ENCODE assay signal across 8 mouse cellular contexts in the genomic region with DNA sequence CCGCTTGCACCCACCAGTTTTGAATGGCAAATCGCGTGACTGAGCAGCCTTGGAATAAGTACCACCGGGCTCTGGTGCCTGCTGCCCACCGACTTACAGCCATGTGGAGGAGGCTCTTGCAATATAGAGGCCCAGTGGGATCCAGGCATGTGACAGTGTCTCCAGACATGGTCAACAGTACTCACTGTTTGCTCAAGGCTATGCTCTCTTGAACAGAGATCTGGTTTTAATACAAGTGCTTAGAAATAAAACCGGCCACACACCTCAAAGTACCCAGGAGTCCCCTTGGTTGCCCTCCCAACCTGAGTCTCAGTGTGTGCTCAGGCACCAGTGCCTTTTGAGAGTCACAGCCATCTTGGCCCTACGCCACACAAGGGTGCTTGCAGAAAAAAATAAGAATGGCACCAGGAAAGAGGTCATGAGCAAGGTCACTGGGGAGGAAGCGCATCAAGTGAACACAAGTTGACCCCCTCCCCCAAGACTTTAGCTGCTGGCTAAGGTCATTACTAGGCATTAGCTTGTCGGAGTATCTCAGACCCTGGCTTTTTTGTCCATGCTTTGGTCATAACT. TPM values are rescaled to one million over a fixed set of nuclear protein-coding genes. Genes with fewer than 3 reads are reported as not detected.
DNase-seq lines count a peak whose midpoint lies in the region; ATAC-seq lines count a peak whose summit lies in the region.

A gene (minus strand): TSS at position 142 of the 570 bp plus-strand sequence.

- peak; percentile 49 for DNase-seq in cerebellum, adult 8-10 months
- no peak for DNase-seq in cerebellum, adult 9-10 months
- DNase-seq in NIH3T3 (ENCODE audit: low read depth) = peak; percentile 30
- no peak for DNase-seq in hindbrain, embryonic 10.5 days (ENCODE audit: low spot score)
- no peak for DNase-seq in urinary bladder, postnatal 14 days (ENCODE audit: low spot score)

- ATAC-seq in forebrain, embryonic 13.5 days = no peak
- ATAC-seq in limb, embryonic 13.5 days (ENCODE audit: low FRiP score, low read depth) = peak; percentile 46; the same call in 1 of the 2 replicates
- no peak for ATAC-seq in stomach, embryonic 14.5 days (ENCODE audit: insufficient number of reproducible peaks, insufficient read depth, low FRiP score, low read depth)

- no peaks in the 10 kb centered on the region for H3K36me3 ChIP-seq in forebrain, embryonic 13.5 days (ENCODE audit: poor library complexity, severe bottlenecking)
- H3K36me3 ChIP-seq in hindbrain, embryonic 10.5 days = no peaks in the 10 kb centered on the region
- no peaks in the 10 kb centered on the region for H3K36me3 ChIP-seq in limb, embryonic 13.5 days
- H3K36me3 ChIP-seq in stomach, embryonic 14.5 days (ENCODE audit: control insufficient read depth, insufficient read depth, low read length) = no peaks in the 10 kb centered on the region

- H3K4me2 ChIP-seq in forebrain, embryonic 13.5 days = peak within 1 kb of the TSS; percentile 95
- H3K4me2 ChIP-seq in limb, embryonic 13.5 days (replicated peaks) = peak within 1 kb of the TSS; percentile 97
- peak within 1 kb of the TSS; percentile 97 for H3K4me2 ChIP-seq in stomach, embryonic 14.5 days (replicated peaks; ENCODE audit: low read depth, low read length)

- no peaks in the 10 kb centered on the region for H3K9me3 ChIP-seq in forebrain, embryonic 13.5 days (replicated peaks)
- no peaks in the 10 kb centered on the region for H3K9me3 ChIP-seq in hindbrain, embryonic 10.5 days
- no peaks in the 10 kb centered on the region for H3K9me3 ChIP-seq in limb, embryonic 13.5 days
- no peaks in the 10 kb centered on the region for H3K9me3 ChIP-seq in stomach, embryonic 14.5 days (ENCODE audit: control insufficient read depth, low read depth, low read length)

- no peak within 1 kb of the TSS for H3K27ac ChIP-seq in forebrain, embryonic 13.5 days
- H3K27ac ChIP-seq in hindbrain, embryonic 10.5 days = peak within 1 kb of the TSS; percentile 75
- no peak within 1 kb of the TSS for H3K27ac ChIP-seq in limb, embryonic 13.5 days
- H3K27ac ChIP-seq in stomach, embryonic 14.5 days (ENCODE audit: low read length) = 0 out of 2 replicates have a peak within 1 kb of the TSS, but pooled peaks have one; percentile 21

- WGBS in forebrain, embryonic 13.5 days = 27% methylated on average over 9 of the region's 9 CpGs
- WGBS in hindbrain, embryonic 10.5 days = 30% methylated on average over 9 of the region's 9 CpGs
- 25% methylated on average over 9 of the region's 9 CpGs for WGBS in limb, embryonic 13.5 days
- 28% methylated on average over 9 of the region's 9 CpGs for WGBS in stomach, embryonic 14.5 days

- peaks cover 53% of the 10 kb centered on the region for H3K27me3 ChIP-seq in forebrain, embryonic 13.5 days
- peaks cover 63% of the 10 kb centered on the region for H3K27me3 ChIP-seq in hindbrain, embryonic 10.5 days (ENCODE audit: insufficient read depth, poor library complexity, severe bottlenecking)
- H3K27me3 ChIP-seq in limb, embryonic 13.5 days = peaks cover 43% of the 10 kb centered on the region
- no peaks in the 10 kb centered on the region for H3K27me3 ChIP-seq in stomach, embryonic 14.5 days (ENCODE audit: control insufficient read depth, insufficient read depth, low read length)

- peak within 1 kb of the TSS; percentile 69 for H3K9ac ChIP-seq in forebrain, embryonic 13.5 days
- peak within 1 kb of the TSS; percentile 83 for H3K9ac ChIP-seq in limb, embryonic 13.5 days
- H3K9ac ChIP-seq in stomach, embryonic 14.5 days (replicated peaks; ENCODE audit: low read depth, low read length) = peak within 1 kb of the TSS; percentile 81

- H3K4me1 ChIP-seq in forebrain, embryonic 13.5 days = peaks cover 22% of the 10 kb centered on the region
- peaks cover 31% of the 10 kb centered on the region for H3K4me1 ChIP-seq in hindbrain, embryonic 10.5 days (replicated peaks)
- peaks cover 27% of the 10 kb centered on the region for H3K4me1 ChIP-seq in limb, embryonic 13.5 days
- H3K4me1 ChIP-seq in stomach, embryonic 14.5 days (ENCODE audit: control insufficient read depth, insufficient read depth, low read length) = peaks cover 13% of the 10 kb centered on the region; the same call in 1 of the 2 replicates

- peak within 1 kb of the TSS; percentile 68 for H3K4me3 ChIP-seq in forebrain, embryonic 13.5 days
- H3K4me3 ChIP-seq in hindbrain, embryonic 10.5 days = peak within 1 kb of the TSS; percentile 80
- H3K4me3 ChIP-seq in limb, embryonic 13.5 days = peak within 1 kb of the TSS; percentile 80
- H3K4me3 ChIP-seq in stomach, embryonic 14.5 days (ENCODE audit: low read depth, low read length) = peak within 1 kb of the TSS; percentile 70

RNA-seq across cellular contexts. Expression of the gene that starts here (rescaled TPM):
- polyA plus RNA-seq in forebrain, embryonic 13.5 days (2015; fragmentation: Nextera tagmentation; extraction: Ambion mirVana) = 9.4 and 10.6 TPM in 2 replicates
- polyA plus RNA-seq in hindbrain, embryonic 10.5 days (2016; fragmentation: Nextera tagmentation; extraction: Ambion mirVana) = 6.2 and 8.4 TPM in 2 replicates
- polyA plus RNA-seq in limb, embryonic 13.5 days (2015; fragmentation: Nextera tagmentation; extraction: Ambion mirVana) = 5.2 and 6.0 TPM in 2 replicates
- 10.4 and 12.0 TPM in 2 replicates for polyA plus RNA-seq in stomach, embryonic 14.5 days (2014; fragmentation: Nextera tagmentation; extraction: Ambion mirVana)

Comparison
In these comparisons a context has a peak if more than half of its experiments do, and no peak if none do; other contexts are left out.
1. DNase-seq: peak in cerebellum, adult 8-10 months (single experiment) and NIH3T3 (single experiment); none in cerebellum, adult 9-10 months (single experiment), hindbrain, embryonic 10.5 days (single experiment) and urinary bladder, postnatal 14 days (single experiment).
2. H3K27ac ChIP-seq: peak in hindbrain, embryonic 10.5 days (single experiment) and stomach, embryonic 14.5 days (single experiment); none in forebrain, embryonic 13.5 days (single experiment) and limb, embryonic 13.5 days (single experiment).
3. Peak in every context shown above with its lines, with median percentiles within 50 percentile points of each other: H3K4me2 ChIP-seq, H3K4me3 ChIP-seq and H3K9ac ChIP-seq.